ENCODE assay signal across 13 mouse cellular contexts in genomic region chr8:122246257-122247211, GRCm38 (mm10). TPM values are rescaled to one million over a fixed set of nuclear protein-coding genes. Genes with fewer than 3 reads are reported as not detected.
DNase-seq lines count a peak whose midpoint lies in the region; ATAC-seq lines count a peak whose summit lies in the region.
"Had no signal": no experiment of that assay in that cellular context is flagged by ENCODE, and none has a peak within 500 bp of the region (broad histone marks: within the 10 kb centered on the region; RNA-seq: fewer than 3 reads in every experiment).

No protein-coding gene starts in this region.

- H3K27ac ChIP-seq in lung, embryonic 15.5 days = no peak overlapping the region
- peak overlapping the region; percentile 73 for H3K27ac ChIP-seq in embryonic facial prominence, embryonic 12.5 days
- H3K27ac ChIP-seq in limb, embryonic 13.5 days = peak overlapping the region; percentile 79
- H3K27ac ChIP-seq: hindbrain, embryonic 15.5 days had no signal

- peaks cover 10% of the 10 kb centered on the region for H3K4me1 ChIP-seq in lung, embryonic 15.5 days
- peaks cover 23% of the 10 kb centered on the region for H3K4me1 ChIP-seq in embryonic facial prominence, embryonic 12.5 days
- H3K4me1 ChIP-seq in limb, embryonic 13.5 days = peaks cover 31% of the 10 kb centered on the region

- peak; percentile 54 for DNase-seq in embryo, embryonic 10 days (ENCODE audit: low spot score)
- DNase-seq in embryo, embryonic 9.5 days (ENCODE audit: extremely low spot score) = no peak
- DNase-seq in lung, postnatal 36 days = no peak
- DNase-seq in testis, postnatal 14 days (ENCODE audit: low spot score) = no peak
- no peak for DNase-seq in adrenal gland, postnatal 14 days
- DNase-seq: cerebellum, adult 18-20 months; gastrocnemius, postnatal 25 days; kidney, adult 8-10 months; lung, postnatal 10 days had no signal

- no peaks in the 10 kb centered on the region for H3K36me3 ChIP-seq in lung, embryonic 15.5 days
- no peaks in the 10 kb centered on the region for H3K36me3 ChIP-seq in embryonic facial prominence, embryonic 12.5 days
- no peaks in the 10 kb centered on the region for H3K36me3 ChIP-seq in limb, embryonic 13.5 days
- H3K36me3 ChIP-seq: hindbrain, embryonic 15.5 days had no signal

- no peak overlapping the region for H3K4me2 ChIP-seq in lung, embryonic 15.5 days
- peak overlapping the region; percentile 21 for H3K4me2 ChIP-seq in embryonic facial prominence, embryonic 12.5 days (replicated peaks)
- H3K4me2 ChIP-seq in limb, embryonic 13.5 days (replicated peaks) = peak overlapping the region; percentile 54
- H3K4me2 ChIP-seq: hindbrain, embryonic 15.5 days had no signal

- H3K27me3 ChIP-seq in lung, embryonic 15.5 days = no peaks in the 10 kb centered on the region
- H3K27me3 ChIP-seq in embryonic facial prominence, embryonic 12.5 days = no peaks in the 10 kb centered on the region
- no peaks in the 10 kb centered on the region for H3K27me3 ChIP-seq in limb, embryonic 13.5 days
- H3K27me3 ChIP-seq: hindbrain, embryonic 15.5 days had no signal

- H3K9me3 ChIP-seq in lung, embryonic 15.5 days = no peaks in the 10 kb centered on the region
- no peaks in the 10 kb centered on the region for H3K9me3 ChIP-seq in embryonic facial prominence, embryonic 12.5 days
- no peaks in the 10 kb centered on the region for H3K9me3 ChIP-seq in limb, embryonic 13.5 days
- H3K9me3 ChIP-seq: hindbrain, embryonic 15.5 days had no signal

- H3K4me3 ChIP-seq in lung, embryonic 15.5 days = no peak overlapping the region
- H3K4me3 ChIP-seq in embryonic facial prominence, embryonic 12.5 days = no peak overlapping the region
- no peak overlapping the region for H3K4me3 ChIP-seq in limb, embryonic 13.5 days
- H3K4me3 ChIP-seq: hindbrain, embryonic 15.5 days had no signal

- 38% methylated on average over 12 of the region's 12 CpGs for WGBS in lung, embryonic 15.5 days
- WGBS in embryonic facial prominence, embryonic 12.5 days = 25% methylated on average over 12 of the region's 12 CpGs
- 16% methylated on average over 12 of the region's 12 CpGs for WGBS in limb, embryonic 13.5 days

- ATAC-seq in lung, embryonic 15.5 days (ENCODE audit: borderline replicate concordance, extremely low read depth, low FRiP score, low TSS enrichment) = peak; percentile 55; the same call in 1 of the 2 replicates
- ATAC-seq in embryonic facial prominence, embryonic 12.5 days (ENCODE audit: insufficient number of reproducible peaks, insufficient read depth, low FRiP score, low TSS enrichment) = no peak
- ATAC-seq in limb, embryonic 13.5 days (ENCODE audit: low FRiP score, low read depth) = peak; percentile 79

- no peak overlapping the region for H3K9ac ChIP-seq in lung, embryonic 15.5 days
- H3K9ac ChIP-seq in embryonic facial prominence, embryonic 12.5 days = peak overlapping the region; percentile 30
- 0 out of 2 replicates have a peak overlapping the region, but pooled peaks have one; percentile 31 for H3K9ac ChIP-seq in limb, embryonic 13.5 days
- H3K9ac ChIP-seq: hindbrain, embryonic 15.5 days had no signal

RNA-seq across cellular contexts. Expression of gene Zfpm1, which starts 35.4 kb away (rescaled TPM):
- 1.3 and 1.6 TPM in 2 replicates for polyA plus RNA-seq in lung, embryonic 15.5 days (2015; fragmentation: Nextera tagmentation; extraction: Ambion mirVana)
- polyA plus RNA-seq in embryonic facial prominence, embryonic 12.5 days (2016; fragmentation: Nextera tagmentation; extraction: Ambion mirVana) = 2.1 and 2.8 TPM in 2 replicates
- polyA plus RNA-seq in limb, embryonic 13.5 days (2015; fragmentation: Nextera tagmentation; extraction: Ambion mirVana) = 0.80 and 1.1 TPM in 2 replicates
- total RNA-seq in adrenal gland, postnatal 14 days (2021) = 23.6 and 24.6 TPM in 2 replicates
